Mouse (Mus musculus) liver, adult 2 months (tissue): ENCODE measurements around the gene Plekhm3.

Experiments
- CTCF ChIP-seq: fragments of 200-500 bp; IDR thresholded peaks from 2 replicates; pipeline ENCODE4 v1.5.1; 2011; ENCODE audit warnings: low read depth, low read length, control low read depth
- POLR2A ChIP-seq: fragments of 200-500 bp; IDR thresholded peaks from 2 replicates; pipeline ENCODE4 v1.6.1; 2011; ENCODE audit warnings: low read length, control low read depth; ENCODE audit not compliant: insufficient read depth; ENCODE audit errors: extremely low read depth

GRCm38 (mm10) chr1:64826348-64827103 is 130.1 kb downstream of the Plekhm3 start:
- no peak for TF ChIP-seq POLR2A
- TF ChIP-seq CTCF = no peak
